Mouse (Mus musculus) embryonic facial prominence, embryonic 10.5 days (tissue): ENCODE results near the gene Nol7. TPM values are rescaled to one million over a fixed set of nuclear protein-coding genes. Genes with fewer than 3 reads are reported as not detected.

ENCODE experiments used
- DNase-seq: peaks from one replicate; pipeline ENCODE4 v3.0.0-alpha.2; 2017; ENCODE audit warnings: low spot score
- H3K27ac ChIP-seq: fragments of 300-500 bp; sonication (generic); replicated peaks from 2 replicates; pipeline ENCODE4 v1.5.1; 2016; ENCODE audit warnings: mild to moderate bottlenecking
- H3K27me3 ChIP-seq: fragments of 300-500 bp; sonication (generic); replicated peaks from 2 replicates; pipeline ENCODE4 v1.6.1; 2016; ENCODE audit warnings: low read depth, mild to moderate bottlenecking; ENCODE audit not compliant: poor library complexity, severe bottlenecking
- H3K36me3 ChIP-seq: fragments of 300-500 bp; sonication (generic); replicated peaks from 2 replicates; pipeline ENCODE4 v1.6.1; 2016; ENCODE audit warnings: mild to moderate bottlenecking, moderate library complexity
- H3K4me1 ChIP-seq: fragments of 300-500 bp; sonication (generic); 2 replicates; pipeline ENCODE4 v1.6.1; 2016
- H3K4me3 ChIP-seq: fragments of 300-500 bp; sonication (generic); 2 replicates; pipeline ENCODE4 v1.5.1; 2016; ENCODE audit warnings: mild to moderate bottlenecking, moderate library complexity
- H3K9me3 ChIP-seq: fragments of 300-500 bp; sonication (generic); 2 replicates; pipeline ENCODE4 v1.6.1; 2016; ENCODE audit warnings: mild to moderate bottlenecking
- WGBS: fragments of 180-500 bp; shearing (Covaris S2); methylation state at CpG from one replicate; pipeline ENCODE4 v1.1.7; 2016; 5-methylcytosine and 5-hydroxymethylcytosine counted together
- polyA plus RNA-seq: library from polyadenylated mRNA; unstranded; fragments of >200 nt; fragmentation: Nextera tagmentation; extraction: Ambion mirVana; gene quantifications from 2 replicates; pipeline ENCODE4 v1.2.1, GENCODE M21; 2016

The Nol7 gene
- polyA plus RNA-seq, 1 experiment from 2014 or later: 129 TPM

GRCm38 (mm10) chr13:43443706-43444105 lies 45.5 kb downstream of the Nol7 start:
- Histone ChIP-seq H3K27me3 (no peaks in the 10 kb centered on the region), H3K4me1 (peaks cover 7% of the 10 kb centered on the region; the same call in 1 of the 2 replicates), H3K36me3 (no peaks in the 10 kb centered on the region), H3K4me3 (no peak overlapping the region), H3K9me3 (no peaks in the 10 kb centered on the region), H3K27ac (no peak overlapping the region)
- WGBS: 92% methylated on average over 4 of the region's 4 CpGs
- DNase-seq: no peak

GRCm38 (mm10) chr13:43444717-43445116 lies 46.5 kb downstream of the Nol7 start:
- no peaks in the 10 kb centered on the region for H3K27me3 ChIP-seq
- no peak for DNase-seq
- H3K9me3 ChIP-seq: no peaks in the 10 kb centered on the region
- no peak overlapping the region for H3K4me3 ChIP-seq
- H3K4me1 ChIP-seq: peaks cover 7% of the 10 kb centered on the region; the same call in 1 of the 2 replicates
- H3K36me3 ChIP-seq: no peaks in the 10 kb centered on the region
- H3K27ac ChIP-seq: no peak overlapping the region
- 94% methylated on average over 3 of the region's 3 CpGs for WGBS

- no peak for DNase-seq
- 95% methylated on average over 4 of the region's 4 CpGs for WGBS
Measured at GRCm38 (mm10) chr13:43445754-43446153, 47.6 kb downstream of the Nol7 start.

GRCm38 (mm10) chr13:43447721-43448120 lies 49.5 kb downstream of the Nol7 start:
- H3K4me3 ChIP-seq: no peak overlapping the region
- 78% methylated on average over 3 of the region's 3 CpGs for WGBS
- H3K27me3 ChIP-seq: no peaks in the 10 kb centered on the region
- no peaks in the 10 kb centered on the region for H3K9me3 ChIP-seq
- peaks cover 7% of the 10 kb centered on the region; the same call in 1 of the 2 replicates for H3K4me1 ChIP-seq
- no peaks in the 10 kb centered on the region for H3K36me3 ChIP-seq
- no peak overlapping the region for H3K27ac ChIP-seq
- no peak for DNase-seq

More at GRCm38 (mm10) chr13:43445754-43446153, 47.6 kb downstream of the Nol7 start:
- Histone ChIP-seq H3K4me3 (no peak overlapping the region), H3K4me1 (peaks cover 7% of the 10 kb centered on the region; the same call in 1 of the 2 replicates), H3K27ac (no peak overlapping the region), H3K9me3 (no peaks in the 10 kb centered on the region), H3K27me3 (no peaks in the 10 kb centered on the region), H3K36me3 (no peaks in the 10 kb centered on the region)

- Histone ChIP-seq H3K4me3 (no peak overlapping the region), H3K27me3 (no peaks in the 10 kb centered on the region), H3K36me3 (peaks cover 5% of the 10 kb centered on the region; the same call in 1 of the 2 replicates), H3K27ac (no peak overlapping the region), H3K4me1 (peaks cover 19% of the 10 kb centered on the region), H3K9me3 (no peaks in the 10 kb centered on the region)
- 87% methylated on average over 3 of the region's 3 CpGs for WGBS
- DNase-seq: no peak
Measured at GRCm38 (mm10) chr13:43450686-43451085, 52.5 kb downstream of the Nol7 start.

- no peaks in the 10 kb centered on the region for H3K9me3 ChIP-seq
- peaks cover 5% of the 10 kb centered on the region; the same call in 1 of the 2 replicates for H3K36me3 ChIP-seq
- H3K27ac ChIP-seq: no peak overlapping the region
- peaks cover 15% of the 10 kb centered on the region for H3K4me1 ChIP-seq
- DNase-seq: no peak
- 87% methylated on average over 2 of the region's 2 CpGs for WGBS
- H3K4me3 ChIP-seq: no peak overlapping the region
- no peaks in the 10 kb centered on the region for H3K27me3 ChIP-seq
Measured at GRCm38 (mm10) chr13:43452177-43452576, 54.0 kb downstream of the Nol7 start.

GRCm38 (mm10) chr13:43452843-43453605 lies 54.8 kb downstream of the Nol7 start:
- no peak overlapping the region for H3K27ac ChIP-seq
- no peak overlapping the region for H3K4me3 ChIP-seq
- H3K9me3 ChIP-seq: no peaks in the 10 kb centered on the region
- WGBS: 64% methylated on average over 7 of the region's 7 CpGs
- H3K36me3 ChIP-seq: peaks cover 5% of the 10 kb centered on the region; the same call in 1 of the 2 replicates
- H3K4me1 ChIP-seq: peaks cover 12% of the 10 kb centered on the region
- no peak for DNase-seq
- H3K27me3 ChIP-seq: no peaks in the 10 kb centered on the region

- Histone ChIP-seq H3K9me3 (no peaks in the 10 kb centered on the region), H3K4me3 (no peak overlapping the region), H3K36me3 (peaks cover 5% of the 10 kb centered on the region; the same call in 1 of the 2 replicates), H3K4me1 (peaks cover 12% of the 10 kb centered on the region), H3K27ac (no peak overlapping the region), H3K27me3 (no peaks in the 10 kb centered on the region)
- no peak for DNase-seq
- 86% methylated on average over 7 of the region's 7 CpGs for WGBS
Measured at GRCm38 (mm10) chr13:43454431-43454830, 56.2 kb downstream of the Nol7 start.

Other genes with a start within 250 kb of the Nol7 start
- gene Tbc1d7, start 226.9 kb upstream of the Nol7 start, polyA plus RNA-seq: 62.9 and 64.8 TPM in 2 replicates
- gene Gfod1, start 94.2 kb upstream of the Nol7 start, polyA plus RNA-seq: 0.10 and 0.40 TPM in 2 replicates
- 31.4 and 32.1 TPM in 2 replicates for gene Sirt5, start 32.9 kb upstream of the Nol7 start, polyA plus RNA-seq
- gene Ranbp9, start 82.9 kb downstream of the Nol7 start, polyA plus RNA-seq: 7.8 and 8.0 TPM in 2 replicates
- gene Mcur1, start 161.8 kb downstream of the Nol7 start, polyA plus RNA-seq: 9.5 and 10.1 TPM in 2 replicates
- gene Rnf182, start 217.3 kb downstream of the Nol7 start, polyA plus RNA-seq: 5.3 and 7.1 TPM in 2 replicates